Mouse (Mus musculus) lung, embryonic 14.5 days (tissue): ENCODE measurements around the gene Gm21560. TPM values are rescaled to one million over a fixed set of nuclear protein-coding genes. Genes with fewer than 3 reads are reported as not detected.
"Not testable (repeated sequence)": the region's sequence is repeated elsewhere in the genome, so short reads cannot be mapped to it uniquely, and the experiment has no call there.

ENCODE experiments used
- ATAC-seq: fragments of 200-750 bp; cut with Nextera tagmentation; 2 replicates; pipeline ENCODE4 v1.8.0; 2017; ENCODE audit warnings: mild to moderate bottlenecking, moderate TSS enrichment, moderate library complexity; ENCODE audit not compliant: insufficient read depth
- DNase-seq: peaks from one replicate; pipeline ENCODE4 v3.0.0-alpha.2; 2015
- H3K27ac ChIP-seq: fragments of 300-500 bp; sonication (generic); 2 replicates; pipeline ENCODE4 v1.5.1; 2014; ENCODE audit warnings: low read depth, mild to moderate bottlenecking, moderate library complexity
- H3K27me3 ChIP-seq: fragments of 300-500 bp; sonication (generic); 2 replicates; pipeline ENCODE4 v1.6.1; 2014; ENCODE audit warnings: low read length, control low read depth; ENCODE audit not compliant: insufficient read depth
- H3K36me3 ChIP-seq: fragments of 300-500 bp; sonication (generic); 2 replicates; pipeline ENCODE4 v1.6.1; 2014; ENCODE audit warnings: control low read depth; ENCODE audit not compliant: insufficient read depth
- H3K4me1 ChIP-seq: fragments of 300-500 bp; sonication (generic); 2 replicates; pipeline ENCODE4 v1.6.1; 2014; ENCODE audit warnings: antibody characterized with exemption, control low read depth; ENCODE audit not compliant: insufficient read depth
- H3K4me2 ChIP-seq: fragments of 300-500 bp; sonication (generic); 2 replicates; pipeline ENCODE4 v1.6.1; 2014; ENCODE audit warnings: mild to moderate bottlenecking
- H3K4me3 ChIP-seq: fragments of 300-500 bp; sonication (generic); 2 replicates; pipeline ENCODE4 v1.5.1; 2014; ENCODE audit warnings: low read depth, low read length
- H3K9ac ChIP-seq: fragments of 300-500 bp; sonication (generic); 2 replicates; pipeline ENCODE4 v1.6.1; 2014
- H3K9me3 ChIP-seq: fragments of 300-500 bp; sonication (generic); 2 replicates; pipeline ENCODE4 v1.6.1; 2016; ENCODE audit warnings: low read depth, low read length, control low read depth
- WGBS: fragments of 180-500 bp; shearing (Covaris S2); extraction: QIAGEN DNeasy Blood & Tissue Kit; methylation state at CpG from one replicate; pipeline ENCODE4 v1.1.7; 2014; 5-methylcytosine and 5-hydroxymethylcytosine counted together
- polyA plus RNA-seq: library from polyadenylated mRNA; unstranded; fragments of >200 nt; fragmentation: Nextera tagmentation; extraction: Ambion mirVana; gene quantifications from 2 replicates; pipeline ENCODE4 v1.2.1, GENCODE M21; 2014

Gene Gm21560
- polyA plus RNA-seq: not detected in 2 replicates

- not testable (repeated sequence) for H3K36me3 ChIP-seq, H3K4me2 ChIP-seq, H3K27ac ChIP-seq, DNase-seq, H3K4me1 ChIP-seq, H3K9me3 ChIP-seq, ATAC-seq, H3K4me3 ChIP-seq, H3K27me3 ChIP-seq, H3K9ac ChIP-seq
- 52% methylated on average over 1 of the region's 2 CpGs for WGBS
Measured at GRCm38 (mm10) chr14:6219192-6219591, at the start of gene Gm21560. Gene Gm21560 (minus strand): TSS chr14:6219292.

DNA sequence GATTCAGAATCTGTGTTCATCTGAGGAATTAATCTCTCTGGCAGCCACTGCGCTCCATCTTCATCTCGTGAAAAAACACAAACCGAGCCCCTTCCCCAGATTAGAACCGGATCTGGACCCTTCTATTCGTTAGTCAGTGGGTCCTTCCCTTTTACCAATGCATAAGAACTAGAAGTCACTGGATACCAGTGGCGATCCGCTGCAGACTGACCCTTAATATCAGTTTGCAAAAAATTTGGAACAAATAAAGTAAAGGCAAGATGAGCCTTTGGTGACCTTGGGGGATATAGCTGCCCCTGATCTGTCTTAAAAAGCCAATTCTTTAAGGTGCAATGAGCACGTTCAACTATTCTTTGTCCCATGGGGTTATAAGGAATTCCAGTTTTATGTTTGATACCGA lies 55.6 kb downstream of the Gm21560 start:
- H3K36me3 ChIP-seq, ATAC-seq, H3K9me3 ChIP-seq, H3K27me3 ChIP-seq, H3K4me2 ChIP-seq, H3K27ac ChIP-seq, H3K4me1 ChIP-seq, H3K9ac ChIP-seq, H3K4me3 ChIP-seq, DNase-seq: not testable (repeated sequence)
- WGBS: 80% methylated on average over 3 of the region's 9 CpGs

DNA sequence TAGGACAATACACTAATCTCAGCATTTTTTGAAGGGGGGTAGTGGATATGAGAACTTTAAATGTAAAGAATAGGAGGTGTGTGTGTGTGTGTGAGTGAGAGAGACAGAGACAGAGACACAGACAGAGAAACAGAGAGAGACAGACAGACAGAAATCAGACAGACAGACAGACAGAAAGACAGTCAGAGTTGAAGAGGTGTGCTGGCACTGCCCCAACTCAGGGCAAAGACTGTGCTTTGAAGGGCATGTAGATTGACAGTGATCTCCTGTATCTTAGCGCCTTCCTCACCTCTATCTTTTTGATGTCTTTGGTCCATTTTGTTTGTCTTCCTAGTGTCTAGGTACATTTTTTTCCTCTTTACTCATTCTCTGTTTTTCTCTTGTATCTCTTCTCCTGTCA lies 58.0 kb downstream of the Gm21560 start:
- H3K27ac ChIP-seq, H3K4me3 ChIP-seq, H3K9me3 ChIP-seq, ATAC-seq, H3K4me2 ChIP-seq, H3K27me3 ChIP-seq, H3K36me3 ChIP-seq, H3K4me1 ChIP-seq, DNase-seq, H3K9ac ChIP-seq: not testable (repeated sequence)
- 100% methylated on average over 1 of the region's 1 CpGs for WGBS

Other genes starting within 250 kb of the Gm21560 start
- not detected in 2 replicates for gene Gm3453, start 240.2 kb downstream of the Gm21560 start, polyA plus RNA-seq
- not detected in 2 replicates for gene Gm6337, start 161.0 kb downstream of the Gm21560 start, polyA plus RNA-seq
- 0.34 and 1.2 TPM in 2 replicates for gene Gm8206, start 125.3 kb downstream of the Gm21560 start, polyA plus RNA-seq
- 2.6 TPM in 2 replicates for gene Gm3468, start 110.6 kb downstream of the Gm21560 start, polyA plus RNA-seq
- gene Gm3476, start 93.5 kb downstream of the Gm21560 start, polyA plus RNA-seq: not detected in 2 replicates
- 1.2 and 1.4 TPM in 2 replicates for gene Gm3411, start 68.0 kb upstream of the Gm21560 start, polyA plus RNA-seq
- gene Gm21103, start 85.6 kb upstream of the Gm21560 start, polyA plus RNA-seq: not detected in 2 replicates
- gene Gm3618, start 124.4 kb upstream of the Gm21560 start, polyA plus RNA-seq: not detected in 2 replicates
- gene Gm16440, start 171.0 kb upstream of the Gm21560 start, polyA plus RNA-seq: not detected in 2 replicates
- 0.42 and 0.70 TPM in 2 replicates for gene Gm3591, start 193.2 kb upstream of the Gm21560 start, polyA plus RNA-seq
- gene Gm3594, start 225.3 kb upstream of the Gm21560 start, polyA plus RNA-seq: not detected in 2 replicates